Mouse (Mus musculus): ENCODE measurements around the gene D3Ertd254e. TPM values are rescaled to one million over a fixed set of nuclear protein-coding genes. Genes with fewer than 3 reads are reported as not detected.

D3Ertd254e gene
- polyA plus RNA-seq, 1 experiment from 2014 or later: 1.9 TPM

DNA sequence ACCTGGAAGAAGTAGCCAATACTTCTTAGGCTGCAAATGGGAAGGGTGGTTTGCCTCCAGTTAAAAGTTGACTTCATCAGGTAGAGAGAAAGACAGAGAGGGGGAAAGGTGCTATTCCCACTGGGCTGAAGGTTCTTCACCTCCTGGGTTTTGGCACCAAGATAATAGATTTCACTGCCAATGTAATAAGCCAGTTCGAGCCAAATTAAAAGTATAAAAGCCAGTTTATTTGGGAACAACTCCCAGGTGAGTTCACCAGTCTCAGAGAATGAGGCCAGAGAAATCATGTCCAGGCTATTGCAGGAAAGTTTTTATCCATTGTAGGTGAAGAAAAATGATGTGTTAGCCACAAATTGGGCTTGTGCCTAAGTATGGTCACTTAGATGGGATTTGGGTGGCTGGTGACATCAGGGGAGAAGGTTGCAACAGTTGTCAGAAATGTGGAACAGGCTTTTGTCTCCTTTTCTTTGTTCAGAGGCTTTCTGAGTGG lies 12.6 kb upstream of the D3Ertd254e start:
- Histone ChIP-seq H3K4me2 (replicated peaks; ENCODE audit: low read depth) (no peak overlapping the region), H3K27me3 (replicated peaks; ENCODE audit: control insufficient read depth, insufficient read depth, low read length) (no peaks in the 10 kb centered on the region), H3K9ac (ENCODE audit: low read depth, low read length) (no peak overlapping the region), H3K4me1 (replicated peaks; ENCODE audit: control insufficient read depth, insufficient read depth, low read length) (no peaks in the 10 kb centered on the region), H3K4me3 (ENCODE audit: low read depth, low read length) (no peak overlapping the region), H3K36me3 (ENCODE audit: control insufficient read depth, insufficient read depth) (no peaks in the 10 kb centered on the region), H3K27ac (ENCODE audit: low read depth, low read length) (no peak overlapping the region), H3K9me3 (ENCODE audit: control insufficient read depth) (no peaks in the 10 kb centered on the region)
- WGBS: 82% methylated on average over 1 of the region's 1 CpGs
- no peak for TF ChIP-seq CTCF (IDR thresholded peaks at IDR 0.05; ENCODE audit: low read depth)
- ATAC-seq: no peak

DNA sequence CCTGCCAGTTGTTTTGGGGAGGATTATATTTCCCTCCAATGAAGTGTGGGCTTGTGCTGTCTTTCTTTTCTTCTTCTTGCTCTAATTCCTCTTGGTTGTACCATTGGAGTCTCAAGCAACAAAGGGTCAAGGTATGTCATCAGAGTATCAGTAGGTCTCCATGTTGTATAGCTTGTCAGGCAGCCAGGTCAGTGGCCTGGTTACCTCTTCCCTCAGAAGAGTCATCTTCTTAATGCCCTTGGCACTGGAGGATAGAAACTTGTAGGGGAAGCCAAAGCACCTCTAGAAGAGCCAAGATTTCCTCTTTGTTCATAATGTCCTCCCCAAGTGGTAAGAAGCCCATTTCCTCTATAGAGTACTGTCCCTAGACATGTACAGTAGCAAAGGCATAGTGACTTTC lies 11.8 kb upstream of the D3Ertd254e start:
- Histone ChIP-seq H3K9me3 (ENCODE audit: control insufficient read depth) (no peaks in the 10 kb centered on the region), H3K4me1 (replicated peaks; ENCODE audit: control insufficient read depth, insufficient read depth, low read length) (no peaks in the 10 kb centered on the region), H3K9ac (ENCODE audit: low read depth, low read length) (no peak overlapping the region), H3K27ac (ENCODE audit: low read depth, low read length) (no peak overlapping the region), H3K36me3 (ENCODE audit: control insufficient read depth, insufficient read depth) (no peaks in the 10 kb centered on the region), H3K27me3 (replicated peaks; ENCODE audit: control insufficient read depth, insufficient read depth, low read length) (no peaks in the 10 kb centered on the region), H3K4me2 (replicated peaks; ENCODE audit: low read depth) (no peak overlapping the region), H3K4me3 (ENCODE audit: low read depth, low read length) (no peak overlapping the region)
- no peak for ATAC-seq
- TF ChIP-seq CTCF (IDR thresholded peaks at IDR 0.05; ENCODE audit: low read depth): no peak

DNA sequence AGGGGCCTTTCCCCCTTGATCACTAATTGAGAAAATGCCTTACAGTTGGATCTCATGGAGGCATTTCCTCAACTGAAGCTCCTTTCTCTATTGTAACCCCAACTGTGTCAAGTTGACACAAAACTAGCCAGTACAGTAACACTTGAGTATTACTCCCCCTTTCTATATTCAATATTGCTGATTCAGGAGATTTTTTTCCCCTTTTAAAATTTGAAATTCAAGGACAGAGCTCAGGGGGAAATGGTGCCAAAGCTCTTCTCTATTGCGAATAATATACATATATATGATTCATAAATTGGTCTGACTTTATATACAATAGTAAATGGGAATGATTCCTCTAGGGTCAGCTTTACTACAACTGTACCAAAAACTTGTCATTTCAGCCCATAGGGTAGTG lies 282 bp upstream of the D3Ertd254e start:
- peaks cover 5% of the 10 kb centered on the region; the same call in 1 of the 2 replicates for H3K4me1 ChIP-seq (replicated peaks; ENCODE audit: control insufficient read depth, insufficient read depth, low read length)
- H3K27me3 ChIP-seq (replicated peaks; ENCODE audit: control insufficient read depth, insufficient read depth, low read length): no peaks in the 10 kb centered on the region
- no peak overlapping the region for H3K27ac ChIP-seq (ENCODE audit: low read depth, low read length)
- ATAC-seq: no peak
- no peaks in the 10 kb centered on the region for H3K36me3 ChIP-seq (ENCODE audit: control insufficient read depth, insufficient read depth)
- TF ChIP-seq CTCF (IDR thresholded peaks at IDR 0.05; ENCODE audit: low read depth): no peak
- peak overlapping the region; percentile 91 for H3K4me2 ChIP-seq (replicated peaks; ENCODE audit: low read depth)
- no peaks in the 10 kb centered on the region for H3K9me3 ChIP-seq (ENCODE audit: control insufficient read depth)
- H3K4me3 ChIP-seq (ENCODE audit: low read depth, low read length): peak overlapping the region; percentile 93
- no peak overlapping the region for H3K9ac ChIP-seq (ENCODE audit: low read depth, low read length)
- WGBS: 9% methylated on average over 1 of the region's 1 CpGs

DNA sequence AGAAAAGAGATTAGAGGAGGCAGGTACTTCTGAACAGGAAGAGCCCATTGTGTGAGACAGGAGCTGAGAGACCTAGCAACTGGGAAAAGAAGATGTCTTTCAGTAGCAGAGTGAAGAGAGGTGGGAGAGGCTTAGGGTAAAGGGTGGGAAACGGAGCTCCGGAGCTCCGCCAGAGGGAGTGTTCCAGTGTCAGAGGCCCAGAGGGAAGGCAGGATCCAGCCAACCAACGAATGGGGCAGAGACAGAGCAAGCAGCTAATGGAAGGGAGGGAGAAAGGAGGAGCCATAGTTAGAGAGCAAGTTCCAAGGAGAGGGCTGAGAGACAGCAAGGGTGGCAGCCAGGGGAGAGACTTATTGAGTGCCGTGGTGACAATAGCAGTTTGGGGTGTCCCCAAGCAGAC lies 4.5 kb downstream of the D3Ertd254e start:
- WGBS: 22% methylated on average over 5 of the region's 5 CpGs
- H3K9me3 ChIP-seq (ENCODE audit: control insufficient read depth): peaks cover 4% of the 10 kb centered on the region; the same call in 1 of the 2 replicates
- H3K4me3 ChIP-seq (ENCODE audit: low read depth, low read length): no peak overlapping the region
- peaks cover 9% of the 10 kb centered on the region for H3K36me3 ChIP-seq (ENCODE audit: control insufficient read depth, insufficient read depth)
- peaks cover 5% of the 10 kb centered on the region; the same call in 1 of the 2 replicates for H3K4me1 ChIP-seq (replicated peaks; ENCODE audit: control insufficient read depth, insufficient read depth, low read length)
- peak; percentile 44 for TF ChIP-seq CTCF (IDR thresholded peaks at IDR 0.05; ENCODE audit: low read depth)
- H3K9ac ChIP-seq (ENCODE audit: low read depth, low read length): no peak overlapping the region
- no peaks in the 10 kb centered on the region for H3K27me3 ChIP-seq (replicated peaks; ENCODE audit: control insufficient read depth, insufficient read depth, low read length)
- no peak overlapping the region for H3K27ac ChIP-seq (ENCODE audit: low read depth, low read length)
- no peak for ATAC-seq
- H3K4me2 ChIP-seq (replicated peaks; ENCODE audit: low read depth): no peak overlapping the region

DNA sequence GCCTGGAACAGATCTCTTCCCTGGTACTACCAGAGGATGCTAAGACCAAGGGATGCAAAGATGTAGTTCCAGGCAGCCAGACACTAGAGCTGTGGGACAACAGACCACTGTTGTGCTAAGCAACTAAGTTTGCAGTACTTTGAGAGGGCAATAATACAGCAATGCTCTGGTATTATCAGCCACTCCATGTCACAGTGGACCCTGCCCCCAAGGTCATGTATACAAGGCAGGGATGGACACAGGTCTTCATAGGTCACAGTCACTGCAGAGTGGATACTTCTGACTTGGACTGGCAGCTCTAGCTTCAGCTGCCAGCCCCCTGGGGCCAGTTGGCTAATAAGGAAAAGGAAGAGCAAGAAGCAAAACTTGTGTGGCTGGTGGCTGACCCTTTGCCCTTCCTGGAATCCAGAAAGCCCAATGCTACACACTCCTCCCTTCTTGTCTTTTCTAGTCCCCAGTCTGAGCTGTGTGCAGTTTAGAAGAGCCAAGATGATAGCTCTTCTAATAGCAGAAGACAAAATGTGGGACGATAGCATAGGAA lies 19.9 kb downstream of the D3Ertd254e start:
- ATAC-seq: 0 out of 2 replicates have a peak, but pooled peaks have one; percentile 38

DNA sequence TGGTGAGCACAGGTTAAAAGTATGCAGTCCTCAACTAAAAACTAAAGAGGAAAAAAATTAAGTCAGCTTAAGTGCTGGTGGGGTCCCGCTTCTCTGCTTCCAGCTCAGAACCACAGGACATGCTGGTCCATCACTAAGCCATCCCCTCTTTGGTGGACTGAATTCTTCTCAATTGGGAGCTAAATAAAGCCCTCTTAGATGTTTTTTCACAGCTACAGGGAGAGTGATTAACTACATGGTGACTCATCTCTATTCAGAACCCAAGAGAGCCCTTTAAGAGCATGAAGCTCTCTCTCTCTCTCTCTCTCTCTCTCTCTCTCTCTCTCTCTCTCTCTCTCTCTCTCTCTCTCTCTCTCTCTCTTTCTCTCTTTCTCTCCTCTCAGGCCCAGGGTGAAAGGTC lies 20.5 kb downstream of the D3Ertd254e start:
- H3K36me3 ChIP-seq (ENCODE audit: control insufficient read depth, insufficient read depth): no peaks in the 10 kb centered on the region; the same call in 1 of the 2 replicates
- H3K9me3 ChIP-seq (ENCODE audit: control insufficient read depth): no peaks in the 10 kb centered on the region
- no peak overlapping the region for H3K9ac ChIP-seq (ENCODE audit: low read depth, low read length)
- H3K4me2 ChIP-seq (replicated peaks; ENCODE audit: low read depth): no peak overlapping the region
- no peaks in the 10 kb centered on the region for H3K27me3 ChIP-seq (replicated peaks; ENCODE audit: control insufficient read depth, insufficient read depth, low read length)
- no peaks in the 10 kb centered on the region for H3K4me1 ChIP-seq (replicated peaks; ENCODE audit: control insufficient read depth, insufficient read depth, low read length)
- no peak overlapping the region for H3K27ac ChIP-seq (ENCODE audit: low read depth, low read length)
- 96% methylated on average over 1 of the region's 1 CpGs for WGBS
- H3K4me3 ChIP-seq (ENCODE audit: low read depth, low read length): no peak overlapping the region
- no peak for TF ChIP-seq CTCF (IDR thresholded peaks at IDR 0.05; ENCODE audit: low read depth)
- no peak for ATAC-seq

More for the DNA sequence above, 19.9 kb downstream of the D3Ertd254e start:
- no peaks in the 10 kb centered on the region for H3K27me3 ChIP-seq (replicated peaks; ENCODE audit: control insufficient read depth, insufficient read depth, low read length)
- no peaks in the 10 kb centered on the region for H3K9me3 ChIP-seq (ENCODE audit: control insufficient read depth)
- H3K4me3 ChIP-seq (ENCODE audit: low read depth, low read length): no peak overlapping the region
- H3K36me3 ChIP-seq (ENCODE audit: control insufficient read depth, insufficient read depth): peaks cover 5% of the 10 kb centered on the region
- H3K9ac ChIP-seq (ENCODE audit: low read depth, low read length): no peak overlapping the region
- TF ChIP-seq CTCF (IDR thresholded peaks at IDR 0.05; ENCODE audit: low read depth): no peak
- WGBS: 86% methylated on average over 1 of the region's 1 CpGs
- no peaks in the 10 kb centered on the region for H3K4me1 ChIP-seq (replicated peaks; ENCODE audit: control insufficient read depth, insufficient read depth, low read length)
- no peak overlapping the region for H3K4me2 ChIP-seq (replicated peaks; ENCODE audit: low read depth)
- no peak overlapping the region for H3K27ac ChIP-seq (ENCODE audit: low read depth, low read length)

All from intestine, postnatal 0 days (tissue).